Mouse (Mus musculus) thymus, postnatal 10 days (tissue): Measurements from ENCODE around the gene March6.

Experiments used
- DNase-seq, 2 experiments: peaks; one replicate each; pipeline ENCODE4 v3.0.0; 2021; ENCODE audit warnings: low spot score in 2 of 2

The March6 gene

DNA sequence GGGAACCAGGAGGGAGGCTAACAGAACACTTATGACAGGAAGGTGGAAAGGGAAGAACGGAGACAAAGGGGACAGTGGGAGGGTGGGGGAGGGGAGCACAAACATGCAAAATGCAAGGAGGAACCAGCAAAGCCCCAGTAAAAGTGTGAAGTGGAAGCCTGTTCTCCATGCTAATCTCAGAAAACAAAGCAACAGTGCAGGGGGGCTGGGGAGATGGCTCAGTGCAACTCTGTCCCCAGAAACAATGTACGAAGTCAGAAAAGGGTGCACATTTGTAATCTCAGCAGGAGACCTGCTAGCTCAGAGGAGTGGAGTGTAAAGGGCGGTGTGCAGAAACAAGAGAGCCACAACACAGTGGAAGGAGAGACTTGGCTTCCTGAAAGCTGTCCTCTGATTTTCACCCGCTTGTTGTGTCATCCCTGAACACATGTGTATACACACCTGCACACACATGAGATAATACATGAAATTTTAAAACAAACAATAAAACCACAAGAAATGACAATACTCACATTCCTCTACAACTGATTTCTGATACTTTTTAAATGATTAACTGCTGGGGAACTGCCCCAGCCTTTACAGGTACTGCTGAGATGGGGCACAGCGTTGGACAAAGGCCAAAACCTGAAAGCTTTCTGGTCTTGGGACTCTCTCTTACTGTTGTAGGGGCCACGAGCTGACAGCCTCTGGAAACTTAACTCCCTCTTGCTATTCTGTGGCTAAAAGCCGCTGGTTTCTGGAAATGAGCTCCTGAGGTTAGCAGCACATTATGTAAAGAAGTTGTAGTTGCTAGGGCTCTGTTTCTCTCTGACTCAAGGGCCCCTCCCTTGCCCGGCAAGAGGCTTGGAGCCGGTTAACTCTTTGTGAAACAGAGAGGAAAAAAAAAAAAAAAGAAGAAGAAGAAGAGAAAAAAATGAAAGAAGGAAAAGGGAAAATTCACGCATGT is 11.4 kb upstream of the March6 start:
- DNase-seq, result no peak

DNA sequence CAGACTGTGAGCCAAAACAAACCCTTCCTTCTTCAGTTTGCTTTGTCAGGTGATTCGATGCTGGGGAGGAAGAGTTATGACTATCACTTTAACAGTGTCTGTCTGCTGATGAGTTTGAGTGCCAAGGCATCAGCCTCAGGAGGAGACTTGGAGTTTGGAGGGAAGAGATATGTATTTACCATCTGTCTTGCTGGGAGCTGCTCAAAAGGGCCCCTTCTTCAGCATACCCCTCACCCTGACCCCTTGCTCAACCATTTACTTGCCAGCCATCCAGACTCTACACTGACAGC is 9.6 kb upstream of the March6 start:
- DNase-seq, result no peak

- DNase-seq, result no peak
Observed at GRCm38 (mm10) chr15:31539643-31540512, 9.0 kb upstream of the March6 start.

DNA sequence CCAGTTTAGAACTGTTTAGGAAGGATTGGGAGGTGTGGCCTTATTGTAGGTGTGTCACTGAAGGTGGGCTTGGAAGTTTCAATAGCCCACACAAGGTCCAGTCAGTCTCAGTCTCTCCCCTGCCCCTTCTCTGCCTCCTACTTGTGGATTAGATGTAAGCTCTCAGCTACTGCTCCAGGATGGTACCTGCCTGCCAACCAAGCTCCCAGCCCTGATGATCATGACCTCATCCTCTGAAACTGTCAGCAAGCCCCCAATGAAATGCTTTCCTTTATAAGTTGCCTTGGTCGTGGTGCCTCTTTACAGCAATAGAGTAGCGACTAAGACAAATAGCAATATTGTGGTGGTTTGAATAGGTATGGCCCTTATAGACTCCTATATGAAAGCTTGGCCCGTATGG is 7.5 kb upstream of the March6 start:
- DNase-seq, result no peak

GRCm38 (mm10) chr15:31537706-31538105 is 6.9 kb upstream of the March6 start:
- no peak for DNase-seq

- no peak for DNase-seq
Observed at GRCm38 (mm10) chr15:31536051-31536737, 5.3 kb upstream of the March6 start.

GRCm38 (mm10) chr15:31535259-31535855 is 4.5 kb upstream of the March6 start:
- DNase-seq, result no peak

DNA sequence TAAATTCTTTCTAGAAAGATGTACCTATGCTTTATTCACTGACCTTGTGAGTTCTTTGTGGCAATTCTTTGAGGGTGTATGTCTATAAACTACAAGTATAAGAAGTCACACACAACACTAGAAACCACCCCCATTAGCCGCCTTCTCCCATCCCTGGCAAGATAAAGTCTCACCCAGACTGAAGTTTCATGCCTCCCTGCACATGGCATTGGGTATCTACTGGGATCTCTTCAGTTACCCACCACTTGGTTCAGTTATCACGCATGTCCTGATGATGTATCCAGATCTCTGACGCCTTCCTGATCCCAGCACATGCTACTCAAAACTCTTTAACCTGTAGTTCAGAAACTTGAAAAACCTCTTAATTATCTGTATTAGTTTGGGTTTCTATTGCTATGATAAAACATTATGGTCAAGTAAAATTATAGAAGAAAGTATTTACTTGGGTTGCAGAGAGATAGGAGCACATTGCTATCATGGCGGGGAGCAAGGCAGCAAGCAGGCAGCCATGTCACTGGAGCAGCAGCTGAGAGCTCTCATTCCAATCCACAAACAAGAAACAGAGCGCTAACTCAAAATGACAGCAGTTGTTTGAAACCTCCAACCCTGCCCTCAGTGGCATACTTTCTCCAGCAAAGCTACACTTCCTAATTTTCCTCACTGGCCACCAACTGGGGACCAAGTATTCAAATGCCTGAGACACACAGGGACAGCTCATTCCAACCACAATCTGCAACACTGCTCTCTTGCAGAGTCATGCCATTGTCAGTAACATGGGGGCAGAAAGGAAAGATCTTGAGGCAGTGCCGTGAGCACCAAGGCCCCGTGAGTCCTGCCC is 3.8 kb upstream of the March6 start:
- no peak for DNase-seq

GRCm38 (mm10) chr15:31533529-31533928 is 2.7 kb upstream of the March6 start:
- no peak for DNase-seq

GRCm38 (mm10) chr15:31532331-31533021 is 1.6 kb upstream of the March6 start:
- peak in 1 of 2 experiments; percentile 16 for DNase-seq

- DNase-seq, result peak; percentile 35 to 38
Observed at GRCm38 (mm10) chr15:31531446-31532330, 835 bp upstream of the March6 start.

- peak; percentile 53 to 64 for DNase-seq
Observed at GRCm38 (mm10) chr15:31529811-31530658, 818 bp downstream of the March6 start.

- no peak for DNase-seq
Observed at GRCm38 (mm10) chr15:31529103-31529502, 1.8 kb downstream of the March6 start.

DNA sequence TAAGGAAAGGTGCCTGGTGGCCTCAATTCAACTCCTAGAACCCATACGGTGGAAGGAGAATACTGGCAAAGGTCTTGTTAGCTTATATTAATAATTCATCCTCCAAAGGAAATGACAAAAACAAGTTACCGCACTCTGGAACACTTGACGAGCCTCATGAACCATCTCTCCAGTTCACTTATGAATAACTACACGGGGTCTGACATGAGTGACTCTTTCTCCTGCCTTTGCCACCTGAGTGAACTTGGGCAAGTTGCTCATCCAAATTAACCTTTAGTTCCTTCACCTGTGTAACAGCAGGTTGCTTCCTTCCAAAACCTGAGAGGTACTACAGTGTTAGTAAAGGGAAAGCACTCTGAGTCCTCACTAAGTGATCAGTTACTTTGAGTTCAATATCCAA is 2.4 kb downstream of the March6 start:
- no peak for DNase-seq

- DNase-seq, result no peak
Observed at GRCm38 (mm10) chr15:31526463-31526862, 4.4 kb downstream of the March6 start.

GRCm38 (mm10) chr15:31519000-31519399 is 11.9 kb downstream of the March6 start:
- no peak for DNase-seq

DNA sequence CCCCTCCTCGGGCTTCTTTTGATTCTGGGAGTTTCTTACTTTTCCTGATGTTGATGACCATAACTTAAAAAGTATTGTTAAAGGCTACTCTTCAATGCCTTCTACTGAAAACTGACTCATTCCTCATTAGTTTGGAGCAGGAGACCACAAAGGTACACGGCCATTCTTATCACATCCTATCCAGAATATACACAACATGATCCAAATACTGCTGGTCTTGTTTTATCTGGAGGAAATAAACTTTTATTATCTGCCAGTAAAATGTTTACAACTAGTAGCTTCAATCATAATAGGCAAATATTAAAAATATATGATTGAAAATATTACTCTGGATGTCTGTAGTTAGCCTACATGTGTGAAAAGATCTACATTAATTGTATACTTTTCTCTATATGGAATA is 12.5 kb downstream of the March6 start:
- no peak for DNase-seq

- no peak for DNase-seq
Observed at GRCm38 (mm10) chr15:31517186-31517585, 13.7 kb downstream of the March6 start.
